Mouse (Mus musculus) bone marrow macrophage, adult 2 months (primary cell): ENCODE results near the gene Rufy1.

Experiments used
- CTCF ChIP-seq: IDR thresholded peaks from 2 replicates; pipeline ENCODE4 v1.5.1; 2012; ENCODE audit warnings: low read depth, mild to moderate bottlenecking, low read length, moderate library complexity
- POLR2A ChIP-seq: IDR thresholded peaks from 2 replicates; pipeline ENCODE4 v1.6.1; 2012; ENCODE audit warnings: mild to moderate bottlenecking, low read depth, low read length, borderline replicate concordance

GRCm38 (mm10) chr11:50459250-50459649 lies 28.3 kb upstream of the Rufy1 start:
- TF ChIP-seq CTCF (no peak), POLR2A (no peak)
